Mouse (Mus musculus) intestine, embryonic 14.5 days (tissue): ENCODE measurements at regions not wholly inside any gene's neighbourhood (a gene's known extent, or its start where the extent isn't known, plus 50 kb on each side); places are given as distances from the start of the nearest gene placed in this dataset.

ENCODE experiments used
- ATAC-seq: fragments of 200-750 bp; cut with Nextera tagmentation; replicated peaks from 2 replicates; pipeline ENCODE4 v1.8.0; 2017; ENCODE audit warnings: low read depth, moderate number of reproducible peaks, moderate TSS enrichment, moderate library complexity; ENCODE audit not compliant: low FRiP score, low TSS enrichment
- DNase-seq: peaks from one replicate; pipeline ENCODE4 v3.0.0-alpha.2; 2018; ENCODE audit warnings: low spot score
- H3K27ac ChIP-seq: fragments of 300-500 bp; sonication (generic); 2 replicates; pipeline ENCODE4 v1.5.1; 2014; ENCODE audit warnings: low read depth, mild to moderate bottlenecking, control low read depth
- H3K27me3 ChIP-seq: fragments of 300-500 bp; sonication (generic); replicated peaks from 2 replicates; pipeline ENCODE4 v1.6.1; 2014; ENCODE audit warnings: low read length, control low read depth; ENCODE audit not compliant: control insufficient read depth, insufficient read depth
- H3K36me3 ChIP-seq: fragments of 300-500 bp; sonication (generic); 2 replicates; pipeline ENCODE4 v1.6.1; 2014; ENCODE audit warnings: low read length, control low read depth; ENCODE audit not compliant: control insufficient read depth, insufficient read depth
- H3K4me1 ChIP-seq: fragments of 300-500 bp; sonication (generic); replicated peaks from 2 replicates; pipeline ENCODE4 v1.6.1; 2014; ENCODE audit warnings: low read length, control low read depth, mixed read lengths; ENCODE audit not compliant: control insufficient read depth, insufficient read depth
- H3K4me2 ChIP-seq: fragments of 300-500 bp; sonication (generic); 2 replicates; pipeline ENCODE4 v1.6.1; 2014; ENCODE audit warnings: low read length
- H3K4me3 ChIP-seq: fragments of 300-500 bp; sonication (generic); 2 replicates; pipeline ENCODE4 v1.5.1; 2014; ENCODE audit warnings: low read depth, low read length, control low read depth, mixed read lengths
- H3K9ac ChIP-seq: fragments of 300-500 bp; sonication (generic); 2 replicates; pipeline ENCODE4 v1.6.1; 2014; ENCODE audit warnings: mild to moderate bottlenecking, low read length
- H3K9me3 ChIP-seq: fragments of 300-500 bp; sonication (generic); 2 replicates; pipeline ENCODE4 v1.6.1; 2016; ENCODE audit warnings: low read length, control low read depth; ENCODE audit not compliant: control insufficient read depth
- WGBS: fragments of 180-500 bp; shearing (Covaris S2); extraction: QIAGEN DNeasy Blood & Tissue Kit; methylation state at CpG from one replicate; pipeline ENCODE4 v1.1.7; 2014; 5-methylcytosine and 5-hydroxymethylcytosine counted together

- Histone ChIP-seq H3K4me3 (no peak overlapping the region), H3K9ac (no peak overlapping the region), H3K36me3 (no peaks in the 10 kb centered on the region), H3K27me3 (no peaks in the 10 kb centered on the region), H3K4me1 (no peaks in the 10 kb centered on the region), H3K4me2 (no peak overlapping the region), H3K9me3 (no peaks in the 10 kb centered on the region), H3K27ac (no peak overlapping the region)
- ATAC-seq (no peak), DNase-seq (no peak)
- WGBS = 80% methylated on average over 3 of the region's 3 CpGs
These were observed 193.6 kb upstream of the Gm6657 start for GRCm38 (mm10) chr12:78000401-78000800.

- Histone ChIP-seq H3K4me2 (no peak overlapping the region), H3K27me3 (no peaks in the 10 kb centered on the region), H3K9me3 (no peaks in the 10 kb centered on the region), H3K4me3 (no peak overlapping the region), H3K27ac (no peak overlapping the region), H3K36me3 (no peaks in the 10 kb centered on the region), H3K4me1 (no peaks in the 10 kb centered on the region), H3K9ac (no peak overlapping the region)
- 56% methylated on average over 9 of the region's 9 CpGs for WGBS
- ATAC-seq = no peak
- DNase-seq = no peak
These were observed 192.2 kb upstream of the Gm6657 start for GRCm38 (mm10) chr12:78001846-78002245.

GRCm38 (mm10) chr12:78033766-78034165, 160.3 kb upstream of the Gm6657 start:
- H3K27ac ChIP-seq = no peak overlapping the region
- H3K4me3 ChIP-seq = no peak overlapping the region
- DNase-seq (no peak), ATAC-seq (no peak)
- H3K9me3 ChIP-seq = no peaks in the 10 kb centered on the region
- no peak overlapping the region for H3K9ac ChIP-seq
- no peaks in the 10 kb centered on the region for H3K36me3 ChIP-seq
- no peaks in the 10 kb centered on the region for H3K27me3 ChIP-seq
- H3K4me1 ChIP-seq = no peaks in the 10 kb centered on the region
- no peak overlapping the region for H3K4me2 ChIP-seq

GRCm38 (mm10) chr12:78046582-78046981, 147.5 kb upstream of the Gm6657 start:
- H3K4me2 ChIP-seq = no peak overlapping the region
- 80% methylated on average over 4 of the region's 4 CpGs for WGBS
- no peaks in the 10 kb centered on the region for H3K4me1 ChIP-seq
- H3K27me3 ChIP-seq = no peaks in the 10 kb centered on the region
- DNase-seq = no peak
- H3K9ac ChIP-seq = no peak overlapping the region
- no peak overlapping the region for H3K4me3 ChIP-seq
- H3K9me3 ChIP-seq = no peaks in the 10 kb centered on the region
- no peaks in the 10 kb centered on the region for H3K36me3 ChIP-seq
- no peak for ATAC-seq
- H3K27ac ChIP-seq = no peak overlapping the region

GRCm38 (mm10) chr12:78055956-78056355, 138.1 kb upstream of the Gm6657 start:
- DNase-seq (peak; percentile 80), ATAC-seq (0 out of 2 replicates have a peak, but pooled peaks have one; percentile 23)
- no peaks in the 10 kb centered on the region for H3K9me3 ChIP-seq
- no peaks in the 10 kb centered on the region for H3K4me1 ChIP-seq
- no peaks in the 10 kb centered on the region for H3K36me3 ChIP-seq
- no peak overlapping the region for H3K27ac ChIP-seq
- under 1% methylated on average over 9 of the region's 9 CpGs for WGBS
- 0 out of 2 replicates have a peak, but pooled peaks cover 3% of the 10 kb centered on the region for H3K27me3 ChIP-seq
- H3K9ac ChIP-seq = no peak overlapping the region
- H3K4me3 ChIP-seq = no peak overlapping the region
- H3K4me2 ChIP-seq = peak overlapping the region; percentile 26; the same call in 1 of the 2 replicates

GRCm38 (mm10) chr12:78057166-78057565, 136.9 kb upstream of the Gm6657 start:
- DNase-seq (no peak), ATAC-seq (no peak)
- WGBS = 31% methylated on average over 3 of the region's 3 CpGs
- no peak overlapping the region for H3K4me3 ChIP-seq
- H3K27ac ChIP-seq = no peak overlapping the region
- no peaks in the 10 kb centered on the region for H3K36me3 ChIP-seq
- no peaks in the 10 kb centered on the region for H3K4me1 ChIP-seq
- no peak overlapping the region for H3K4me2 ChIP-seq
- no peak overlapping the region for H3K9ac ChIP-seq
- H3K9me3 ChIP-seq = no peaks in the 10 kb centered on the region
- 0 out of 2 replicates have a peak, but pooled peaks cover 3% of the 10 kb centered on the region for H3K27me3 ChIP-seq

GRCm38 (mm10) chr12:78059965-78060364, 134.1 kb upstream of the Gm6657 start:
- 57% methylated on average over 5 of the region's 5 CpGs for WGBS
- Histone ChIP-seq H3K27ac (no peak overlapping the region), H3K36me3 (no peaks in the 10 kb centered on the region), H3K9me3 (no peaks in the 10 kb centered on the region), H3K4me1 (no peaks in the 10 kb centered on the region), H3K4me2 (no peak overlapping the region), H3K4me3 (no peak overlapping the region), H3K9ac (no peak overlapping the region), H3K27me3 (0 out of 2 replicates have a peak, but pooled peaks cover 3% of the 10 kb centered on the region)
- ATAC-seq (no peak), DNase-seq (no peak)

- no peak overlapping the region for H3K9ac ChIP-seq
- no peak overlapping the region for H3K4me2 ChIP-seq
- no peaks in the 10 kb centered on the region for H3K9me3 ChIP-seq
- no peak for DNase-seq
- 86% methylated on average over 6 of the region's 6 CpGs for WGBS
- H3K27me3 ChIP-seq = no peaks in the 10 kb centered on the region
- H3K4me1 ChIP-seq = no peaks in the 10 kb centered on the region
- no peak overlapping the region for H3K4me3 ChIP-seq
- no peaks in the 10 kb centered on the region for H3K36me3 ChIP-seq
- no peak overlapping the region for H3K27ac ChIP-seq
- no peak for ATAC-seq
These were observed 128.0 kb upstream of the Gm6657 start for GRCm38 (mm10) chr12:78066024-78066423.

GRCm38 (mm10) chr12:78072935-78073334, 121.1 kb upstream of the Gm6657 start:
- Histone ChIP-seq H3K27ac (no peak overlapping the region), H3K9me3 (no peaks in the 10 kb centered on the region), H3K27me3 (no peaks in the 10 kb centered on the region), H3K4me2 (no peak overlapping the region), H3K4me1 (no peaks in the 10 kb centered on the region), H3K4me3 (no peak overlapping the region), H3K36me3 (no peaks in the 10 kb centered on the region), H3K9ac (no peak overlapping the region)
- ATAC-seq = no peak
- 84% methylated on average over 9 of the region's 9 CpGs for WGBS
- no peak for DNase-seq
